Mouse (Mus musculus) thymus, adult 2 months (tissue): Measurements from ENCODE around the gene Pde10a. TPM values are rescaled to one million over a fixed set of nuclear protein-coding genes. Genes with fewer than 3 reads are reported as not detected.

ENCODE experiments used
- DNase-seq: peaks from one replicate; pipeline ENCODE4 v3.0.0; 2021
- H3K27ac ChIP-seq: fragments of 200-500 bp; 2 replicates; pipeline ENCODE4 v1.5.1; 2012; ENCODE audit warnings: low read length, control low read depth; ENCODE audit not compliant: control insufficient read depth, insufficient read depth
- H3K27me3 ChIP-seq: fragments of 200-500 bp; 2 replicates; pipeline ENCODE4 v1.6.1; 2012; ENCODE audit warnings: mild to moderate bottlenecking, low read length, moderate library complexity, mixed read lengths; ENCODE audit not compliant: control insufficient read depth, insufficient read depth
- H3K36me3 ChIP-seq: fragments of 200-500 bp; 2 replicates; pipeline ENCODE4 v1.6.1; 2012; ENCODE audit warnings: mild to moderate bottlenecking, low read length, moderate library complexity; ENCODE audit not compliant: control insufficient read depth, insufficient read depth
- H3K4me1 ChIP-seq: fragments of 200-500 bp; replicated peaks from 2 replicates; pipeline ENCODE4 v1.6.1; 2012; ENCODE audit warnings: low read length; ENCODE audit not compliant: control insufficient read depth, insufficient read depth
- H3K4me3 ChIP-seq: fragments of 200-500 bp; 2 replicates; pipeline ENCODE4 v1.5.1; 2012; ENCODE audit warnings: mild to moderate bottlenecking, low read length, control low read depth, moderate library complexity; ENCODE audit not compliant: control insufficient read depth, insufficient read depth
- CTCF ChIP-seq: fragments of 200-500 bp; IDR thresholded peaks from 2 replicates; pipeline ENCODE4 v1.5.1; 2012; ENCODE audit warnings: mild to moderate bottlenecking, control low read depth, low read length, moderate library complexity, borderline replicate concordance; ENCODE audit not compliant: control insufficient read depth, poor library complexity, insufficient read depth; ENCODE audit errors: extremely low read depth
- POLR2A ChIP-seq: fragments of 200-500 bp; IDR thresholded peaks from 2 replicates; pipeline ENCODE4 v1.6.1; 2012; ENCODE audit warnings: mild to moderate bottlenecking, low read length, control low read depth, moderate library complexity; ENCODE audit not compliant: control insufficient read depth, poor library complexity, insufficient read depth; ENCODE audit errors: extremely low read depth
- WGBS: fragments of 180-500 bp; shearing (Covaris S2); methylation state at CpG from one replicate; pipeline ENCODE4 v1.1.7; 2018; 5-methylcytosine and 5-hydroxymethylcytosine counted together
- polyA plus RNA-seq: library from polyadenylated mRNA; depleted of rRNA; stranded (reverse); fragments of >200 nt; gene quantifications from 2 replicates; pipeline ENCODE4 v1.2.3, GENCODE M21; 2012

The Pde10a gene
- polyA plus RNA-seq, 1 experiment = 4.8 TPM

GRCm38 (mm10) chr17:8799296-8799731, 274.1 kb downstream of the Pde10a start:
- no peak overlapping the region for H3K4me3 ChIP-seq
- H3K27me3 ChIP-seq = peaks cover 38% of the 10 kb centered on the region
- no peak for TF ChIP-seq CTCF
- TF ChIP-seq POLR2A = no peak
- 6% methylated on average over 10 of the region's 10 CpGs for WGBS
- H3K36me3 ChIP-seq = no peaks in the 10 kb centered on the region
- no peak overlapping the region for H3K27ac ChIP-seq
- no peak for DNase-seq
- H3K4me1 ChIP-seq = peaks cover 25% of the 10 kb centered on the region

- WGBS = 4% methylated on average over 15 of the region's 15 CpGs
- peaks cover 25% of the 10 kb centered on the region for H3K4me1 ChIP-seq
- H3K4me3 ChIP-seq = no peak overlapping the region
- no peaks in the 10 kb centered on the region for H3K36me3 ChIP-seq
- no peak overlapping the region for H3K27ac ChIP-seq
- TF ChIP-seq POLR2A (no peak), CTCF (no peak)
- H3K27me3 ChIP-seq = peaks cover 38% of the 10 kb centered on the region
- DNase-seq = peak; percentile 17
These were observed 274.8 kb downstream of the Pde10a start for GRCm38 (mm10) chr17:8799914-8800420.

- TF ChIP-seq CTCF = no peak
- TF ChIP-seq POLR2A = no peak
- peak; percentile 52 for DNase-seq
These were observed 275.4 kb downstream of the Pde10a start for GRCm38 (mm10) chr17:8800478-8801082.

GRCm38 (mm10) chr17:8801083-8801854, 276.1 kb downstream of the Pde10a start:
- H3K27me3 ChIP-seq = peaks cover 38% of the 10 kb centered on the region
- H3K27ac ChIP-seq = no peak overlapping the region
- no peaks in the 10 kb centered on the region for H3K36me3 ChIP-seq
- TF ChIP-seq POLR2A = no peak
- TF ChIP-seq CTCF = no peak
- DNase-seq = peak; percentile 38
- H3K4me3 ChIP-seq = peak overlapping the region; percentile 40
- H3K4me1 ChIP-seq = peaks cover 25% of the 10 kb centered on the region
- WGBS = under 1% methylated on average over 50 of the region's 72 CpGs

More at GRCm38 (mm10) chr17:8800478-8801082, 275.4 kb downstream of the Pde10a start:
- WGBS = under 1% methylated on average over 53 of the region's 53 CpGs
- Histone ChIP-seq H3K27ac (no peak overlapping the region), H3K27me3 (peaks cover 38% of the 10 kb centered on the region), H3K36me3 (no peaks in the 10 kb centered on the region), H3K4me3 (peak overlapping the region; percentile 40), H3K4me1 (peaks cover 25% of the 10 kb centered on the region)

- TF ChIP-seq CTCF = no peak
- TF ChIP-seq POLR2A = no peak
- H3K27me3 ChIP-seq = peaks cover 38% of the 10 kb centered on the region
- no peak overlapping the region for H3K27ac ChIP-seq
These were observed 276.6 kb downstream of the Pde10a start for GRCm38 (mm10) chr17:8801855-8802104.

GRCm38 (mm10) chr17:8802161-8802888, 277.2 kb downstream of the Pde10a start:
- peak overlapping the region; percentile 40 for H3K4me3 ChIP-seq
- DNase-seq = no peak
- H3K36me3 ChIP-seq = no peaks in the 10 kb centered on the region
- TF ChIP-seq POLR2A = no peak
- no peak for TF ChIP-seq CTCF
- H3K27me3 ChIP-seq = peaks cover 38% of the 10 kb centered on the region
- 3% methylated on average over 33 of the region's 33 CpGs for WGBS
- peaks cover 25% of the 10 kb centered on the region for H3K4me1 ChIP-seq
- H3K27ac ChIP-seq = no peak overlapping the region

More at GRCm38 (mm10) chr17:8801855-8802104, 276.6 kb downstream of the Pde10a start:
- Histone ChIP-seq H3K36me3 (no peaks in the 10 kb centered on the region), H3K4me1 (peaks cover 25% of the 10 kb centered on the region), H3K4me3 (peak overlapping the region; percentile 40)
- under 1% methylated on average over 29 of the region's 31 CpGs for WGBS
- no peak for DNase-seq
